Mouse (Mus musculus) adipocyte (in vitro differentiated cells): ENCODE measurements around the gene Kif5c.

ENCODE experiments used
- DNase-seq: peaks from one replicate; pipeline ENCODE4 v3.0.0-alpha.2; 2016; ENCODE audit warnings: low spot score

Kif5c gene

DNA sequence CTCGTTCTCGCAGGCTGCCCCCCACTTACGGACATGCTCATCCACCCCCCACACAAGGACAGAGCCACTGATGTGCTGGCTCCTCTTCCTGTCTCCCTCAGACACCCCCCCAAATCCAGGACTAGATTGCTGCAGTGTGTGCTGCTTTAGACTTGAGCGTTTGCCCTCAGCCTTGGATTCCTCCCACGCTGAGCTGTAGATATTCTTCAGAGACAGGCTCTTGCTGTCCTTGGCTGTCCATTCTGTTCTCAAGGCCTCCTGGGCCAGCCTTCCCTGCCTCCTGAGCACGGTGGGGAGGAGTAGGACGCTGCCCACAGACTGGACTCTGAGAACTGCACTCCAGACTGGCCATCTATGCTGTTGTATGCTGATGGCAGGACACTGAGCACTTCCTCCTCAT, 127.8 kb downstream of the Kif5c start:
- DNase-seq: no peak

DNA sequence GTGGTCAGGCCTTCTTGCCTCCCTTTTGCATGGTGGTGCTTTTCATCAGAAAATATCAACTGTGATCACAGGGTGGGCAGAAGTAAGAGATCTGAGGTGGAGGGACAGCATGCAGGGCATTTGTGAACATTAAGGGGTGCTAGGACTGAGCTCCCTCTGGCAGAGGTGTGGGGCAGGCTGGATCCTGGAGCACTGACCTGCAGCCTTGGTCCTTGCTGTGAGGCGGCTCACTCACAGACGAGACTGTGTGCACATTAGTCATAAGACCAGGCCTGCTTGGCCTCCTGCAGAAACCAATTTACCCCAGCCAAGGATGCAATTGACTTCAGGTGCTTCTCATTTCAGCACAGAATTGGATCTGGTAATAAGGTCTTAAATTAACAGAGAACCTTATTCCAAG, 128.6 kb downstream of the Kif5c start:
- DNase-seq: no peak

DNA sequence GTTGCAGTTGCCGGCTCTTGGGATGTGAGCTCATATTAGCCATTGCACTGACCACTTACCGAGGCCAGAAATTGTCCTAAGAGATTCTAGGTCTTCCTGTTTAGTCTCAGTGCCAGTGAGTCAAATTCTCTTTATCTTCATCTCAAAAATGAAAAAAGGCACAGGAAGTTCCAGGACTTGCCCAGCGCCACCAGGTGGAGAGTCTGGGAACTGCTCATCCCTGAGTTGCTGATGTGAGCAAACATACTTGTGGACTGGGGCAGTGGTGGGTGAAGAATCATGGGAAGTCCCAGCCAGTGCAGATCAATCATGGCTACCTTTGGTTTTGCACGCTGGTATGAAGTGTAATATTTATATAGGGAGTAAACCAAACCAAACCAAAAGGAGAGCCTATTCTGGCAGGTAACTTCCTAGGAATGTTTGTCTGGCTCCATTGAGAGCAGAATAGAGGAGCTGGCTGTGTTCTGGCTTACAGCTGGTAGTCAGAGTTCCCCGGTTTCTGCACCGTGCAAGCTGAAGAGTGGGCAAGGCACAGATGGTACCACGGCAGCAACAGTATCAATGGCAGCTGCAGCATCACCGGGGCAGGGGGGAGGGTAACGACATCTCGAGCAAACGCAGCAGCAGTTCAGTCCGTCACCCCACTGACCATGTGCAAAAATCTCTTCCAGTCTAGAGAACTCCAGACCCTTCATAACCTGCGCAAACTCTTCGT, 129.7 kb downstream of the Kif5c start:
- DNase-seq: peak; percentile 29

DNA sequence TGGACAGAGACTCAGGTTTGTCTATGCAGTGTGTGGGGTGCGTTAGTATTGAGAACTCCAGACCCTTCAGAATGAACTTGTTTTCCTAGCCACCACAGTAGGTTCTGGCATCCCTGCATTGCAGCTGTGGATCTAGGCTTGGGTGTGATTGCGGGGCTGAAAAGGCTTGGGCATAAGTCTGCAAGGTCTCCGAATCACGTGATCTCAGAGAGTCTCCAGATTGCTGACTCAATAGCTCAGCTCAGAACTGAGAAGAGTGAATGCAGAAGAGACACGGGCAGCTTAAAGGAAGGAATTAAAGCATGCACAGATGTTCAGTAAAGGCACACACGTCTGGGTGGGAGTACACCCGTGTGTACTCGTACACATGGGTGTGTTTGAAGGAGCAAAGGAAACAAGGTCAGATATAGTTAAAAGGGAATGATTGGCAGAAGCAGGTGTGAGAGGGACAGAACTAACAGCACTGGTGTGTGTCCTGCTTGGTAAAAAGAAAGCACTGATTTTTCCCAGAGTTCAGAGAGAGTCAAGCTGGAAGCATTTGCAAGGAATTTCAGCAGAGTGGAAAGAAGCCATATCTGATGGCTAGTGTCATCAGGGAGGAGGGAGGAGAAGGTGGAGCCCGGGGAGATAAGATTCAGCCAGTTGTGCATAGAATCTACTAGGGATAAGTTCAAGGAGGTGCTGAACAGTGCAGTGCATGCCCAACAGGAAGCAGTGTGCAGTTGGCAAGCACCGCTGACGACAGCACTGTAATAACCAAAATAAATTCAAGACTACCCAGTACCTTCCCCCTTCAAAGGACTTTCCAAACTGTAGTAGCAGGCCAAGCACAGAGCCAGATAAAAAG, 130.9 kb downstream of the Kif5c start:
- DNase-seq: peak; percentile 42

DNA sequence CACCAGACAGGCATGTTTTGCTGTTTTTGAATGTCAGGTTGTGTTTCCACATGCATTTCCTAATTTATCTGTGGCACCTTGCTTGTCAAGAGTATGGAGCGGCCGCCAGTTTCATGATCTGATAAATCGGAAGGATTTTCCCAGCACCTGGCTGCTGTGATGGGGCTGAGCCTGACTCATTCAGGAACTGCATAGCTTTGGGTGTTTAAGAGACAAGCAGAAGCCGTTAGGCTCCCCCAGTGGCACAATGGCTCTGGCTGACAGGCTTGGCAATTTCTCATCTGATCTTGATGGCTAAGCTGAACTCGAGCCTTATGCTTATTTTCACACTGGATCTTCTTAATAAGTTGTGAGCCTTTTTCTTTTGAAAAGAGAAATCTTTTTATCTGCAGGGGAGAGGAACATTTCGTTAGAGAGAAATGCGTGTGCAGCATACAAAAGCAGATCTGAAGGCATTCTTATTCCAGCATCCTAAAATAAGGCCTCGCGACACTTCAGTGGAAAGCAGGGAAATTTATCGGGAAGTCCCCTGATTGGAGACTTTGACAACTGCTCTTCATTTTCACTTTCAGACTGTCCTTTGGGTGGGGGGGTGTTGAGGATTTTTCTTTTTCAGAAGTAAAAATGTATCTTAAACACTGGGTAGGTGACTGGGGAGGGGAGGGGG, 132.6 kb downstream of the Kif5c start:
- no peak for DNase-seq

DNA sequence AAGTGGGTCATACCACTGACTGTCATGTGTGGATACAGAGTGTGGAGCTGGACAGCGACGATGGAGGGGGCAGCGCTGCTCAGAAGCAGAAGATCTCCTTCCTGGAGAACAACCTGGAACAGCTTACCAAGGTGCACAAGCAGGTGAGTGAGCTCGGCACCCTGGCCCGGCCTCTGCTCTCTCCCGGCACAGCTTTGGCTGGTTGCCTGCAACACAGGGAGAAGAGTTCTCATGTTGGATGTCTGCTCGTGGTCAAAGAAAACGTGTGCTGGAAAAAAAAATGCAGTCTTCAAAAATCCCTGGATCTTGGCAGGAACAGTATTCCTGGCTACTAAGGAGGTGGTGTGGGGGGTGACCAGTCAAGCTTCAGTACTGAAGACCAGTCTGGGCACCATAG, 133.1 kb downstream of the Kif5c start:
- DNase-seq: no peak

DNA sequence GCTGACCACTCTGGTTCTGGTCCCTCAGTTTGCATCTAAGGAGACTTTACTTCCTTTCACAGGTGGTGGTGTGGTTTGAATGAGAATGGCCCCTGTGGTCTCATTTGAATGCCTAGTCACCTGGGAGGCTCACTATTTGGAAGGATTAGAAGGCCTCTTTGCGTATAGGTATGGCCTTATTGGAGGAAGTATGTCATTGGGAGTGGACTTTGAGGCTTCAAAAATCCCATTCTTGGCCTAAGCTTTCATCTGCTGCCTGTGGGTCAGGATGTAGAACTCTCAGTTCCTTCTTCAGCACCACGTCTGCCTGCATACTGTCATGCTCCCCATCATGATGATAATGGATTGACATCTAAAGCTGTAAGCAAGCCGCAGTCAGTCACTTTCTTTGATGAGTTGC, 134.0 kb downstream of the Kif5c start:
- DNase-seq: no peak

DNA sequence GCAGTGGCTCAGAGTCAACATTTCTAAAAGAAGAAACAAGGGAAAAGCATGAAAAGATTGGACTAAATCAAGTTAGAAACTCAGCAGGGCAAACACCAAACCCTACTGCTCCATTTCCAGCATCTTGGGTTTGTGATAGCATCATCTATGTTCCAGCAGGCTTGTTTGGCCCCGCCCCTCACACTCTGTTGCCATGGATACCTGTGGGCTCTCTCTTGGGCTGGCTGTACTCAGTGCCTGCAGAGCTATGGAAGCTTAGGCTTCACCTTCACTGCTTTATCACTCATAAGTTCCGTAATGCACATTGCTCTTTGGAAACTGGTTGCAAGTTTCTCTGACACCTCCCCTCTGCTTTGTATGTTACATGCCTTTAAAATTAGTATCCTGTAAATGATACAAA, 136.0 kb downstream of the Kif5c start:
- DNase-seq: no peak

DNA sequence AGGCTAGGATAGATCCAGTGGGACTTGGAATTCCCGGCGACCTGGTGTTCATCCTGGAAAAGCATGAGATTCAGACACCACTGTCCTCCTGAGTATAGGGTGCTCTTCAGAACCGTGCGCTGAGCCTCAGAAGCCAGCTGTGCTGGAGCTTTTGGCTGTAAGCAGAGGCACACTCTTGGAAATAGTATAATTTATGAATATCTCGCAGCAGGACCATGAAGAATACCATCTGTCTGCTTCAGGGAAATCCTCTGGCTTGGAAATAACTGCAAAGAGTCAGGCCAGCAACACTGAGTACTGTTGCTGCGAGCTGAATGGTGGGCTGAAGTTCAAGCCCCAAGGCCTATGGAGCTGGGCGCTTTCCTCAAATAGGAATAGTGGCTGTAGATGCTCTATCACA, 138.5 kb downstream of the Kif5c start:
- DNase-seq: no peak

DNA sequence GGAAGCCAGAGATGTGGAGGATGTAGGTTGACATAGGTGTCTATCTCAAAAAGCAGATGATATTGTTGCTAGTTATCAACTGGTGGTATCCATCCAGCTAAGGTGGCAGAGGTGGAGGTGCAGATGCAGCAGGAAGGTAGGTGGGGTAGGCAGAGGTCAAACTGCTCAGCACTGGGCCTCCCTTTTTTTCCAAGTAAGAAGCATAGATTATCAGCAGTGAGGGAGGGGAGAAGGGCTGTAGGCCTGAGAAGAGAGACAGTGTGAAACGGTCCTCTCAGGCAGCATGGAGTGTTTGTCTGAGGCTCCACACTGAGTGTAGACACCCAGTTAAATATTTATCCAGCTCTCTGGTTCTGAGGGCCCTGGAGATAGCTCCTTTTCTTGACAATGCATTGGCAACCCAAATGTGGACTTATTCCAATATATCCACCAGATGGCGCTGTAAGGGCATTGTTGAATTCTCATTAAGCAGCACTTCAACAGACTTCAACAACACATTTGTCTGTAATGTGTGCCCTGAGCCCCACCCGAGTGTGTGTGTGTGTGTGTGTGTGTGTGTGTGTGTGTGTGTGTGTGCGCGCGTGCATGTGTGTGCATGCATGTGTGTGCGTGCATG, 145.3 kb downstream of the Kif5c start:
- peak; percentile 95 for DNase-seq

DNA sequence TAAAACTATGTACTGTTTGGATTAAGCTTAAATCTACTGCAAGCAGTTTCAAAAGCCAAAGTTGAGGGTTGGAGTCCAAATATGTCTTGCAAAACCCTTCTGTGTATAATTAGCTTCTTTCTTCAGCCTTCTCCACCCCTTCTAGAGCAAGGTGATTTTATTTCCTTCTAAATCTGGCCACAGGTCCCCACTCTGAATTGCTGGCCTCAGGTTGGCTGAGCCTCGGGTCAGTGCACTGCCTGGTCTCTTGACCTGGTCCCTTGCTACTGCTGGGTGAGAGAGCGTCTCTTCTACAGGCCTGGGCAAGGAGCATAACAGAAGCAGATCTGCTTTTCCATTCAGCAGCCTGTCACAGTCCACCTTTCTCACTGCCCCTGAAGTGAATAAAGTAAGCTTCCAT, 149.8 kb downstream of the Kif5c start:
- peak; percentile 50 for DNase-seq

DNA sequence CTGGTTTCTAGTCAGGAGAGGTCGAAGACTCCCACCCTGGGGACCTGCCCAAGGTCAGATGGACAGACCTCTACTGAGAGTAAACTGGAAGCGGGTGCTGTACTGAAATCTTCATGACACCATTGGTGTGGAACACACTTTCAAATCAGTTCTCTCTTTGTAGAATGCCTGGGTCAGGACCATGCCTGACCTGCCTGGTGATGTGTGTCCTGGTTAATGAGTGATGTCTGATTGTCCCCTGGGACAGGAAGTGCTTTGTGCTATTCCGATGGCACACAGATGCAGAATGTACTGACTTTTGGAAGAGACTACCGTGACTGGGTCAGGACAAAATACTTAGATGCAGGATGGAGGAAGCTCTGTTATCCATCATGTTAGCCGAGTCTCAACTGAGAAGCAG, 151.3 kb downstream of the Kif5c start:
- no peak for DNase-seq

DNA sequence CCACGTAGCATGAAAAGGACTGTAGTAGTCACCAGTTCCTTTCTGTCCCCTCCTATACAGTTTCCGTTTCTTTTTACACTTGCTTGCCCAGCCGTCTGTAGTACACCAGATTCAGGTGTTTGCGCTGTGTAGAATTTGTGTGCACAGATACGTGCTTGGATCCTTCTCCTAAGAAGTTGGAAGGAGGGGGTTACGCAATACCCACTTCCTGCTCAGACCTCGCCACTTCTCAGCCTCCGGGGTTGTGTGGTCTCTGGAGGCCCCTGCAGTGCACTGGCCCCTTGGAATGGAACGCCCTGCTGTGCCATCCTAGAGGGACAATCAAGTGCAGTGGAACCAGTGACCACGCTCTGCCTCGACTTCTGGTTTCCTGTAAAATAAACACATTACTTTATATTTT, 152.1 kb downstream of the Kif5c start:
- no peak for DNase-seq

DNA sequence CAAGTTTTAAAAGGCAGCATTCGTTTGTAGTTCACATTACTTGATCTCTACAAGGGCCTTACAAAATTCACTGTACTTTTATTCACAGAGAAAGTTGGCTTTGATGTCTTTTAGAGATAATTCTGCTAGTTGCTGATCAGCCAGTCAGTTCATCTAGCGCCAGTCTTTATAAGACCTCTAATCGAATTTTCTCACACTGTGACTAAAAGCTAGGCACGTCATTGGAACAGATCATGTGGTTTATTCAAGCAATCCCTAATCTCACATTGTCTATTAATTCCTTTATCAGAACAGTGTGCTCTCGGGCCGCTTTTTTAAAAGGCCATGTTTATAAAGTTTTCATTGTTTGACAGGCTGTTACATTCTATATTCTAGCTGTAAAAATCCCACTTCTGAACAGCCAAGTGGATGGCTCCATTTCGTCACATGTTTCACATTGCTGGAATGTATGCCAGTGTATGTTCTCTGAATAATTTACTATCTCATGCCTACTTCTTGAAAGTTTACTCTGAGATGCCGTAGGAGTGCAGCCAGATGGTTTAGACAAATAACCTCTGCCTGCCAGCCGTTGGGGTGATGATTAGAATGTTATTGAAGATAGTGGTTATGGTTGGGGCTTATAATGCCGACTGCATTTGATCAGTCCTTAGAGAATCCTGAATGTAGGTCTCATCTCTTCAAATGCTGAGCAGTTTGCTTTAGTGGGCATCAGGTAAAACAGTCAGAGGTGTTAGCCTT, 154.3 kb downstream of the Kif5c start:
- DNase-seq: no peak

DNA sequence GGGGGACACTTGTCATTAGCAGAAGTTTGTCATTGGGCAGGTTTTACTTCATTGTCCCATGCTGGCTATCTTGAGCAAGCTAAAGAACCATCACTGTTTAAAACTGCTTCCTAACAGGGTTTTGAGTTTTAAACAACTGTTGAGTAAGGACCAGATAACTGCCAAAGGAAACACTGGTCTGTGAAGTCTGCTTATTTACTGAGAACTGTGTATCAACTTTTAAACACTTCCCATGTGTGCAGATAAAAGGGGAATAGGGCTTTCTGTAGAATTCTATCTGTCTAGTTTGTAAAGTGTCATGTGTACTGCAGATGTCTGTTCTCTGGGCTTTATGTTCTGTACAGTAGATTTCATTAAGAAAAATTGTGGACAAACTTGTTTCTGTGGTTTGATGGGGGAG, 155.1 kb downstream of the Kif5c start:
- peak; percentile 67 for DNase-seq

DNA sequence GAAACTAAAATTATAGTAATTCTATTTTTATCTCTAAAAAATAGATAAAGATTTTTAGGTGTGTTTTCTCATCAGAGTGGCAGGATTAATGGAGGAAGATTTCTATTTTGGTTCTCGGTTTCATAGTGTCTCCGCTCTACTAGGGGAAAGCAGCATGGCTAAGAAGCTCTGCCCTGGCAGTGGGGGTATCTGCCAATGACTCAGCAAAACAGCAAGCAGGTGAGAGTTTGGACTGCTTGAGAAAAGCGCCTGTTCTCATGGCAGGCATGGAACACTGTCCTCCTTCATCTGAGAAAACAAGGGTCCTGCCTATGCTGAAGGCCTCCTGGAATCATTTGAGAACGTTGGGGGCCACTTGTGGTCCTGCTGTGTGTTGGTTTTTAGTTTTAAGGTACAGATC, 156.1 kb downstream of the Kif5c start:
- peak; percentile 34 for DNase-seq

DNA sequence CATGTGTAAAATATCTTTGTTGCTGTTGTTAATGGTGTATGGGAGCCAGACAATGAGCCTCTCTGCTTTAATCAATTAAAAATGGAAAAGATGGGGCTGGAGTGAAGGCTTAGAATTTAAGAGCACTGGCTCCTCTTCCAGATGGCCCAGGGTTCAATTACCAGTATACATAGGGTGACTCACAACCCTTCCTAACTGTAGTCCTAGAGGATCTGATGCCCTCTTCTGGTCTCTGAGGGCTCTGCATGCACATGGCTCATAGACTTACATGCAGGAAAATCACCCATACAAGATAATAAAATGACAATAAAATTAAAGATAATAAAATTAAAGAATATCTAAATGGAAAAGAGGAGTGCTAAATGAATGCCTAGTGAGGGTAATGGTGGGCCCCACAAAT, 156.6 kb downstream of the Kif5c start:
- no peak for DNase-seq

DNA sequence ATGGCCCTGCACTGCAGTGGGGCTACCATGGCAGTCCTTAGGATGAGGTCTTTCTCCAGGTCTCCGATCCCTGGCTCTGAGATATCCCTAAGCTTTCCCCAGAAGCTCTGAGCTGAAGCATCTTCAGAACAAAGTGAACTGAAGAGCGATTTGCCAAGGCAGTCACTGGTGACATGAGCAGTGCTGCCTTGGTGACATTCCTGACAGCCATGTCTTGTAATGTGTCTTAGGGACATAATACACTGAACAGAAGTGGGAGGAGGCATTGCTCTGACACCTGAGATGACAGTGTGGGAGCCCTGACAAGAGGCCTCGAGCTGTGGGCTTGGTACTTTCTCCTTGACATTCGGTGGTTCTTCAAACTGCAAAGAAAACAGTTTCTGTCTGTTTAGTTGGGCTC, 157.3 kb downstream of the Kif5c start:
- no peak for DNase-seq

DNA sequence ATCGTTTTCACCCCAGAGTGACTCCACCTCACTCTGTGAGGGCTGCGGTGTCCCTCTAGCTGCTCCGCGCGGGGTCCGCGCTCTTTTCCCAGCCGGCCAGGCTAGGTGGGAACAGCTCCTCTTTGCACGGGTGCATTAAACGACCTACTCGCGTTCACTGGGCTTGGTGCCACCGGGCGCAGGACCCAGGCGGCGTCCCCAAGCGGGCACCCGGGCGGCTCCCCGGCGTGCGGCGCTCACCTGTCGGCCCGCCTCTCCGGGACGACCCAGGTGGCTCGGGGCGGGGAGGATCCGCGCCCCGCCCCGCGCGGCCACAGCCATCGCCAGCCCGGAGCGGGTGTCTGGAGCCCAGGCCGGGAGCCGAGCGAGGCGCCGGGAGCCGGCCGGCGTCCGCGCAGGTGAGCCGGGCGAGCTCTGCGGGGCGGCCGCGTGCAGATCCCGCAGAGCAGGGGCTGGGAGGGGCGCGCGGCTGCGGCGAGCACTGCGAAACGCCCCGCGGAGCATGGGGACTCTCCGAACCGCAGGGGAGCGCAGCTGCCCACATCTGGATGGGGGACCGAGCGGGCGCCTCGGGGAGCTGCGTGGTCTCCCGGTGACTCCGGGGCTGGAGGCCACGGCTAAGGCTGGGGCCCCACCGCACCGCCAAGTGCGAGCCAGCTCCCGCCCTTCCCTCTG, 168.4 kb downstream of the Kif5c start, which contains the start of gene Lypd6b:
Lypd6b (plus strand) TSS at position 313 of the 675 bp plus-strand sequence.
- no peak for DNase-seq

DNA sequence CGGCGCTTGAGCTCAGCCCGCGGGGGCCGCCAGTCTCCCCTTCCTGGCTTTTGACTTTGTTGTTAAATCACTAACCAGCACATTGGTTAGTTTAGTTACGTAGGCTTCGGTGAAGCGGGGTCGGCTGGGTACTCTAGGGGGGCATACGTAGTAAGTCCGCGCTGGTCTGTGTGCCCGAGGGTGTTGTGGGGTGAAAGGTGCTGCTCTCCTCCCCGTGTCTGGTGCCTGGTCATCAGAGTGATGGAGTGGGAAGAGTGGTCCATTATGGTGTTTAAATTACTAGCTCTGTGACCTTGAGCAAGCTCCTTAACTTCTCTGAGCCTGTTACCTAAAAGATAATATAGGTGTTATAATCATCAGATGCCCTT, 168.9 kb downstream of the Kif5c start:
- DNase-seq: no peak

DNA sequence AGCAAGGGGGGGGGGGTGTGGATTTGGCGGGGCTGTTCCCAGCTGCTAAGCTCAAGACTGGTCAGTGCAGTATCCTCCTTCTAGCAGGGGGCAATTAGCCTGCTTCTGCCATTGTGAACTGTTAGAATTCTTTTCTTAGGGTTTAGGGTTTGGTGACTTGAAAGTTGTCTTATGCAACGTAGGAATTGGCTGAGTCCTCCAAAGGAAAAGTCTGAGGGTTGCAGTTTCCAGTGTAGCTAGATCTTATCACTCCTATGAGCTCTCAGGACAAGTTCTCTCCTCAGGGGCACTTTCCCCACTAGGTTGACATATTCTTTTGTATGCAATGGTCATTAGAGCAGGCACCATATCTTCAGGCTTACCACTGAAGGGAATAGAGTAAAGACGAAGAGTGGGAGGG, 169.5 kb downstream of the Kif5c start:
- no peak for DNase-seq
